Mouse (Mus musculus) liver, postnatal 0 days (tissue): ENCODE data around the gene Kctd21. TPM values are rescaled to one million over a fixed set of nuclear protein-coding genes. Genes with fewer than 3 reads are reported as not detected.

Source experiments
- ATAC-seq: fragments of 200-750 bp; cut with Nextera tagmentation; 2 replicates; pipeline ENCODE4 v1.8.0; 2017; ENCODE audit warnings: mild to moderate bottlenecking, moderate library complexity
- DNase-seq: peaks from one replicate; pipeline ENCODE4 v3.0.0-alpha.2; 2016
- H3K27ac ChIP-seq: fragments of 300-500 bp; sonication (generic); 2 replicates; pipeline ENCODE4 v1.5.1; 2014; ENCODE audit warnings: antibody characterized with exemption, moderate library complexity, mild to moderate bottlenecking, low read depth
- H3K27me3 ChIP-seq: fragments of 300-500 bp; sonication (generic); 2 replicates; pipeline ENCODE4 v1.6.1; 2014; ENCODE audit warnings: low read length, control low read depth, mixed read lengths; ENCODE audit not compliant: insufficient read depth
- H3K36me3 ChIP-seq: fragments of 300-500 bp; sonication (generic); replicated peaks from 2 replicates; pipeline ENCODE4 v1.6.1; 2014; ENCODE audit warnings: mild to moderate bottlenecking, control low read depth, low read length, moderate library complexity, mixed read lengths; ENCODE audit not compliant: insufficient read depth
- H3K4me1 ChIP-seq: fragments of 300-500 bp; sonication (generic); 2 replicates; pipeline ENCODE4 v1.6.1; 2014; ENCODE audit warnings: antibody characterized with exemption, mild to moderate bottlenecking, control low read depth; ENCODE audit not compliant: insufficient read depth
- H3K4me2 ChIP-seq: fragments of 300-500 bp; sonication (generic); 2 replicates; pipeline ENCODE4 v1.6.1; 2014; ENCODE audit warnings: low read depth, mild to moderate bottlenecking, low read length, moderate library complexity, mixed read lengths
- H3K4me3 ChIP-seq: fragments of 300-500 bp; sonication (generic); 2 replicates; pipeline ENCODE4 v1.5.1; 2014; ENCODE audit warnings: low read depth, low read length
- H3K9ac ChIP-seq: fragments of 300-500 bp; sonication (generic); replicated peaks from 2 replicates; pipeline ENCODE4 v1.6.1; 2014; ENCODE audit warnings: mild to moderate bottlenecking, moderate library complexity
- H3K9me3 ChIP-seq: fragments of 300-500 bp; sonication (generic); 2 replicates; pipeline ENCODE4 v1.6.1; 2016; ENCODE audit warnings: mild to moderate bottlenecking, control low read depth, low read length, mixed read lengths
- CTCF ChIP-seq: sonication (generic); IDR thresholded peaks from 2 replicates; pipeline ENCODE4 v1.5.1; 2016; ENCODE audit warnings: antibody characterized with exemption, low read depth
- EP300 ChIP-seq: IDR thresholded peaks from 2 replicates; pipeline ENCODE4 v1.6.1; 2016; ENCODE audit warnings: antibody characterized with exemption, low read depth, mild to moderate bottlenecking
- WGBS: fragments of 180-500 bp; shearing (Covaris S2); extraction: QIAGEN DNeasy Blood & Tissue Kit; methylation state at CpG from one replicate; pipeline ENCODE4 v1.1.7; 2014; ENCODE audit not compliant: insufficient replicate concordance; 5-methylcytosine and 5-hydroxymethylcytosine counted together
- polyA plus RNA-seq: library from polyadenylated mRNA; unstranded; fragments of >200 nt; fragmentation: Nextera tagmentation; extraction: Ambion mirVana; gene quantifications from 2 replicates; pipeline ENCODE4 v1.2.1, GENCODE M21; 2015

The Kctd21 gene
- polyA plus RNA-seq, 1 experiment from 2014 or later: 1.1 TPM

- Histone ChIP-seq H3K27ac (no peak overlapping the region), H3K9ac (no peak overlapping the region), H3K9me3 (no peaks in the 10 kb centered on the region), H3K4me1 (no peaks in the 10 kb centered on the region), H3K4me2 (no peak overlapping the region), H3K4me3 (no peak overlapping the region), H3K36me3 (peaks cover 8% of the 10 kb centered on the region; the same call in 1 of the 2 replicates), H3K27me3 (no peaks in the 10 kb centered on the region)
- no peak for TF ChIP-seq CTCF
- TF ChIP-seq EP300: no peak
- DNase-seq: peak; percentile 8
- ATAC-seq: no peak
- 82% methylated on average over 1 of the region's 1 CpGs for WGBS
Measured at GRCm38 (mm10) chr7:97307546-97307945, 24.6 kb upstream of the Kctd21 start.

- DNase-seq: peak; percentile 11
- H3K9me3 ChIP-seq: no peaks in the 10 kb centered on the region
- 79% methylated on average over 4 of the region's 4 CpGs for WGBS
Measured at GRCm38 (mm10) chr7:97309461-97310340, 22.4 kb upstream of the Kctd21 start.

GRCm38 (mm10) chr7:97310341-97310635 lies 21.8 kb upstream of the Kctd21 start:
- Histone ChIP-seq H3K9ac (no peak overlapping the region), H3K4me1 (no peaks in the 10 kb centered on the region), H3K27me3 (no peaks in the 10 kb centered on the region), H3K27ac (no peak overlapping the region), H3K9me3 (no peaks in the 10 kb centered on the region), H3K4me3 (no peak overlapping the region), H3K36me3 (peaks cover 4% of the 10 kb centered on the region; the same call in 1 of the 2 replicates), H3K4me2 (no peak overlapping the region)
- ATAC-seq: no peak
- TF ChIP-seq EP300 (no peak), CTCF (no peak)
- WGBS: 75% methylated on average over 3 of the region's 3 CpGs
- DNase-seq: peak; percentile 8

More at GRCm38 (mm10) chr7:97309461-97310340, 22.4 kb upstream of the Kctd21 start:
- Histone ChIP-seq H3K4me1 (no peaks in the 10 kb centered on the region), H3K36me3 (peaks cover 4% of the 10 kb centered on the region; the same call in 1 of the 2 replicates), H3K4me3 (no peak overlapping the region), H3K27ac (no peak overlapping the region), H3K4me2 (no peak overlapping the region), H3K9ac (no peak overlapping the region), H3K27me3 (no peaks in the 10 kb centered on the region)
- no peak for TF ChIP-seq CTCF
- TF ChIP-seq EP300: no peak
- ATAC-seq: no peak

- Histone ChIP-seq H3K4me3 (no peak overlapping the region), H3K9ac (no peak overlapping the region), H3K9me3 (no peaks in the 10 kb centered on the region), H3K27ac (no peak overlapping the region), H3K36me3 (peaks cover 4% of the 10 kb centered on the region; the same call in 1 of the 2 replicates), H3K27me3 (no peaks in the 10 kb centered on the region), H3K4me1 (no peaks in the 10 kb centered on the region), H3K4me2 (no peak overlapping the region)
- WGBS: 84% methylated on average over 14 of the region's 14 CpGs
- ATAC-seq (no peak), DNase-seq (no peak)
- TF ChIP-seq CTCF: no peak
- TF ChIP-seq EP300: no peak
Measured at GRCm38 (mm10) chr7:97311620-97312019, 20.5 kb upstream of the Kctd21 start.

GRCm38 (mm10) chr7:97312196-97312595 lies 19.9 kb upstream of the Kctd21 start:
- Histone ChIP-seq H3K9ac (no peak overlapping the region), H3K4me2 (no peak overlapping the region), H3K27me3 (no peaks in the 10 kb centered on the region), H3K4me3 (no peak overlapping the region), H3K9me3 (no peaks in the 10 kb centered on the region), H3K4me1 (no peaks in the 10 kb centered on the region), H3K27ac (no peak overlapping the region), H3K36me3 (peaks cover 4% of the 10 kb centered on the region; the same call in 1 of the 2 replicates)
- no peak for TF ChIP-seq CTCF
- TF ChIP-seq EP300: no peak
- no peak for DNase-seq
- ATAC-seq: no peak
- 88% methylated on average over 17 of the region's 17 CpGs for WGBS

GRCm38 (mm10) chr7:97312856-97313255 lies 19.3 kb upstream of the Kctd21 start:
- Histone ChIP-seq H3K4me2 (no peak overlapping the region), H3K4me3 (no peak overlapping the region), H3K36me3 (peaks cover 4% of the 10 kb centered on the region; the same call in 1 of the 2 replicates), H3K27me3 (no peaks in the 10 kb centered on the region), H3K9me3 (no peaks in the 10 kb centered on the region), H3K4me1 (no peaks in the 10 kb centered on the region), H3K9ac (no peak overlapping the region), H3K27ac (no peak overlapping the region)
- TF ChIP-seq CTCF (no peak), EP300 (no peak)
- no peak for ATAC-seq
- 68% methylated on average over 6 of the region's 6 CpGs for WGBS
- no peak for DNase-seq
